ENCODE assay signal across 8 mouse cellular contexts in the genomic region with DNA sequence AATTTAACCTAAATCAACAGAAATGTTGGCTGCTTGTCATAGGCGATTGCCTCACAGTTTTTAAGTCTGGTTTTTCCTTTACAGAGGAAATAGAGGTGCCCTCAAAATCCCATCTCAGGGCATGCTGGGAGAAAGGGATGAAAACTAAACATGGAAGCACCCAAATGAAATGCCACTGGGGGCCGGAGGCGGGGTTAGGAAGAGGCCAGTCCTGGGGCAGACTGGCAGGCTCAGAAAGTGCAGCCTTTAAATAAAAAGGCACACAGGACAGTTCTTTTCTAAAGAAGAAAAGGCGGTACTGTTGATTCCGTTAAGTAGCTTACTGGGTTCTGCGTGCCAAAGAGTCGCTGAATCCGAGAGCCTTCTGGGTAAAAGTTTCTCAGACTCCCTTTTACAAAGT.
DNase-seq lines count a peak whose midpoint lies in the region; ATAC-seq and TF ChIP-seq lines count a peak whose summit lies in the region.

No protein-coding gene starts in this region.

- WGBS in spleen, adult 2 months, result 61% methylated on average over 8 of the region's 8 CpGs
- 2% methylated on average over 8 of the region's 8 CpGs for WGBS in neural tube, embryonic 12.5 days

- 0 out of 2 replicates have a peak, but pooled peaks cover 3% of the 10 kb centered on the region for H3K27me3 ChIP-seq in spleen, adult 2 months (ENCODE audit: control insufficient read depth, insufficient read depth, low read length)
- no peaks in the 10 kb centered on the region for H3K27me3 ChIP-seq in neural tube, embryonic 12.5 days (replicated peaks)

- H3K4me3 ChIP-seq in spleen, adult 2 months (ENCODE audit: extremely low read depth, insufficient read depth, insufficient read length), result peak overlapping the region; percentile 45; the same call in 1 of the 2 replicates
- peak overlapping the region; percentile 51; the same call in 1 of the 2 replicates for H3K4me3 ChIP-seq in neural tube, embryonic 12.5 days

- H3K9ac ChIP-seq in neural tube, embryonic 12.5 days, result peak overlapping the region; percentile 68

- TF ChIP-seq CTCF in spleen, adult 2 months (IDR thresholded peaks at IDR 0.05; ENCODE audit: extremely low read depth, insufficient read depth, insufficient read length, insufficient replicate concordance), result no peak

- no peaks in the 10 kb centered on the region for H3K9me3 ChIP-seq in neural tube, embryonic 12.5 days

- H3K27ac ChIP-seq in spleen, adult 2 months (ENCODE audit: insufficient read depth, low read length), result peak overlapping the region; percentile 15; the same call in 1 of the 2 replicates
- no peak overlapping the region for H3K27ac ChIP-seq in neural tube, embryonic 12.5 days

- no peaks in the 10 kb centered on the region for H3K4me1 ChIP-seq in spleen, adult 2 months (ENCODE audit: control insufficient read depth, insufficient read depth, insufficient read length)
- H3K4me1 ChIP-seq in neural tube, embryonic 12.5 days, result peaks cover 33% of the 10 kb centered on the region

- peak overlapping the region; percentile 76 for H3K4me2 ChIP-seq in neural tube, embryonic 12.5 days (replicated peaks)

- peak; percentile 11 for DNase-seq in cerebellum, postnatal 10 days
- DNase-seq in cerebellum, adult 9-11 months, result no peak
- DNase-seq in spleen, adult 2 months (ENCODE audit: low read depth in 1 of 2, low spot score in 2 of 2), result no peak
- no peak for DNase-seq in spleen, postnatal 14 days (ENCODE audit: low spot score in 2 of 2)
- DNase-seq in kidney, postnatal 25 days, result peak; percentile 21 to 57
- DNase-seq in spleen, adult 18-20 months, result no peak
- no peak for DNase-seq in thymus, postnatal 4 days

- peak; percentile 49 for ATAC-seq in neural tube, embryonic 12.5 days (ENCODE audit: low FRiP score, low read depth)

- H3K36me3 ChIP-seq in spleen, adult 2 months (ENCODE audit: control insufficient read depth, insufficient read depth, low read length), result no peaks in the 10 kb centered on the region
- no peaks in the 10 kb centered on the region for H3K36me3 ChIP-seq in neural tube, embryonic 12.5 days

- no peak for TF ChIP-seq POLR2A in spleen, adult 2 months (IDR thresholded peaks at IDR 0.05; ENCODE audit: low read depth, low read length)

Comparison
In these comparisons a context has a peak if more than half of its experiments do, and no peak if none do; other contexts are left out.
1. DNase-seq: peak in cerebellum, postnatal 10 days (2 of 2) and kidney, postnatal 25 days (2 of 2); none in cerebellum, adult 9-11 months (single experiment), spleen, adult 2 months (0 of 2), spleen, postnatal 14 days (0 of 2), spleen, adult 18-20 months (0 of 2) and thymus, postnatal 4 days (single experiment).